Mouse (Mus musculus): ENCODE measurements around the gene Btbd9. TPM values are rescaled to one million over a fixed set of nuclear protein-coding genes. Genes with fewer than 3 reads are reported as not detected.

Gene Btbd9
- polyA plus RNA-seq, 1 experiment: 80.3 TPM

- no peaks in the 10 kb centered on the region for H3K9me3 ChIP-seq
- peaks cover 40% of the 10 kb centered on the region for H3K36me3 ChIP-seq (replicated peaks; ENCODE audit: low read length)
- TF ChIP-seq FLI1 (IDR thresholded peaks at IDR 0.05; ENCODE audit: low read length): no peak
- no peak for TF ChIP-seq GATA1 (IDR thresholded peaks at IDR 0.05; ENCODE audit: borderline replicate concordance, low read length)
- H3K4me1 ChIP-seq: peaks cover 19% of the 10 kb centered on the region
- no peaks in the 10 kb centered on the region for H3K27me3 ChIP-seq (replicated peaks)
- no peak overlapping the region for H3K4me3 ChIP-seq (replicated peaks)
Observed at GRCm38 (mm10) chr17:30297432-30297831, 278.9 kb downstream of the Btbd9 start.

GRCm38 (mm10) chr17:30296069-30296468 lies 280.2 kb downstream of the Btbd9 start:
- TF ChIP-seq FLI1 (IDR thresholded peaks at IDR 0.05; ENCODE audit: low read length) (no peak), GATA1 (IDR thresholded peaks at IDR 0.05; ENCODE audit: borderline replicate concordance, low read length) (no peak)
- H3K4me1 ChIP-seq: peaks cover 24% of the 10 kb centered on the region
- H3K4me3 ChIP-seq (replicated peaks): no peak overlapping the region
- peaks cover 48% of the 10 kb centered on the region for H3K36me3 ChIP-seq (replicated peaks; ENCODE audit: low read length)
- no peaks in the 10 kb centered on the region for H3K9me3 ChIP-seq
- H3K27me3 ChIP-seq (replicated peaks): no peaks in the 10 kb centered on the region

DNA sequence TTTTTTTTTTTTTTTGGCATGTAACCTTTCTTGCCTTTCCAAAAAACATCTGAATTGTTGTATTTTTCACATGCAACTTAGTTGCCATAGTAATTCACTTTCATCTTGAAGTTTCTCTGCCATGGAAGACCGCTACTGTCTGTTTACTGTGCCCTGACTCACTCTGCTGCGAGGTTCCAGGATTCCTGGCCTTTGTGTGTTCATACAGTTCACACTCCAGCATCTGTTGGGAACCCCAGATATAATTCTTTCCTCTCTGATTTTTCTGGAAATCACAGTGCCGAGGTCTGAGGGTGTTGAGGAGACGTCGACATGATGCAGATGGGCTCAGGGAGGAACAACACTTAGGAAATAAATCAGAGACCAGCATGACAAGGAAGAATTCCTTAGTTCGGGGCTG lies 283.6 kb downstream of the Btbd9 start:
- peaks cover 36% of the 10 kb centered on the region for H3K36me3 ChIP-seq (replicated peaks; ENCODE audit: low read length)
- TF ChIP-seq FLI1 (IDR thresholded peaks at IDR 0.05; ENCODE audit: low read length): no peak
- no peak for TF ChIP-seq GATA1 (IDR thresholded peaks at IDR 0.05; ENCODE audit: borderline replicate concordance, low read length)
- H3K4me3 ChIP-seq (replicated peaks): no peak overlapping the region
- H3K9me3 ChIP-seq: no peaks in the 10 kb centered on the region
- H3K27me3 ChIP-seq (replicated peaks): no peaks in the 10 kb centered on the region
- peaks cover 26% of the 10 kb centered on the region for H3K4me1 ChIP-seq

DNA sequence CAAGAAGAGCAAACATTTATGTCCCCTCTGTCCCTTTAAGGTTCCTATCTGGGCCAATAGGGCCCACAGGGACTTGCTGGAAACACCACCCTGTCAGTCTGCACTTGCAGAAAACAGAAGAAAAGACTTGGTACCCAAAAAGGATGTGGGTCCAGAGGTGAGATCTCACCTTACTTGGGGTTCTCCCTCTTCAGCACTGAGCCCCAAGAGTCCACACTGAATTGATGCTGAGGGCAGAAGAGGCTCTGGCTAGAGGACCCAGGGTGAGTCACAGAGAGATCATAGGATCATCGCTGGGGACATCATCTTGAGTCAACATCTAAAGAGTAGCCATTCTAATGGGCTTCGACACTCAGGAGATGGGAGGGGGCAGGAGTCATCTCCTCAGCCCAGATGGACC lies 290.6 kb downstream of the Btbd9 start:
- H3K27me3 ChIP-seq (replicated peaks): peaks cover 6% of the 10 kb centered on the region
- H3K4me3 ChIP-seq (replicated peaks): no peak overlapping the region
- TF ChIP-seq FLI1 (IDR thresholded peaks at IDR 0.05; ENCODE audit: low read length) (no peak), GATA1 (IDR thresholded peaks at IDR 0.05; ENCODE audit: borderline replicate concordance, low read length) (no peak)
- H3K4me1 ChIP-seq: peaks cover 30% of the 10 kb centered on the region
- H3K9me3 ChIP-seq: no peaks in the 10 kb centered on the region
- peaks cover 9% of the 10 kb centered on the region for H3K36me3 ChIP-seq (replicated peaks; ENCODE audit: low read length)

GRCm38 (mm10) chr17:30283460-30284050 lies 292.7 kb downstream of the Btbd9 start:
- Histone ChIP-seq H3K4me3 (replicated peaks) (no peak overlapping the region), H3K36me3 (replicated peaks; ENCODE audit: low read length) (peaks cover 7% of the 10 kb centered on the region), H3K27me3 (replicated peaks) (peaks cover 6% of the 10 kb centered on the region), H3K9me3 (no peaks in the 10 kb centered on the region), H3K4me1 (peaks cover 50% of the 10 kb centered on the region)
- TF ChIP-seq GATA1 (IDR thresholded peaks at IDR 0.05; ENCODE audit: borderline replicate concordance, low read length): no peak
- no peak for TF ChIP-seq FLI1 (IDR thresholded peaks at IDR 0.05; ENCODE audit: low read length)

- no peaks in the 10 kb centered on the region for H3K9me3 ChIP-seq
- H3K4me1 ChIP-seq: peaks cover 50% of the 10 kb centered on the region
- TF ChIP-seq GATA1 (IDR thresholded peaks at IDR 0.05; ENCODE audit: borderline replicate concordance, low read length) (no peak), FLI1 (IDR thresholded peaks at IDR 0.05; ENCODE audit: low read length) (no peak)
- H3K27me3 ChIP-seq (replicated peaks): peaks cover 6% of the 10 kb centered on the region
- H3K4me3 ChIP-seq (replicated peaks): no peak overlapping the region
- H3K36me3 ChIP-seq (replicated peaks; ENCODE audit: low read length): peaks cover 7% of the 10 kb centered on the region
Observed at GRCm38 (mm10) chr17:30283001-30283400, 293.3 kb downstream of the Btbd9 start.

- Histone ChIP-seq H3K4me3 (replicated peaks) (peak overlapping the region; percentile 56), H3K4me1 (peaks cover 48% of the 10 kb centered on the region), H3K9me3 (no peaks in the 10 kb centered on the region), H3K36me3 (replicated peaks; ENCODE audit: low read length) (peaks cover 9% of the 10 kb centered on the region), H3K27me3 (replicated peaks) (peaks cover 6% of the 10 kb centered on the region)
- TF ChIP-seq FLI1 (IDR thresholded peaks at IDR 0.05; ENCODE audit: low read length) (no peak), GATA1 (IDR thresholded peaks at IDR 0.05; ENCODE audit: borderline replicate concordance, low read length) (no peak)
Observed at GRCm38 (mm10) chr17:30280323-30281118, 295.8 kb downstream of the Btbd9 start.

GRCm38 (mm10) chr17:30279684-30280083 lies 296.6 kb downstream of the Btbd9 start:
- H3K36me3 ChIP-seq (replicated peaks; ENCODE audit: low read length): peaks cover 13% of the 10 kb centered on the region
- no peaks in the 10 kb centered on the region for H3K9me3 ChIP-seq
- TF ChIP-seq FLI1 (IDR thresholded peaks at IDR 0.05; ENCODE audit: low read length) (no peak), GATA1 (IDR thresholded peaks at IDR 0.05; ENCODE audit: borderline replicate concordance, low read length) (no peak)
- peaks cover 48% of the 10 kb centered on the region for H3K4me1 ChIP-seq
- H3K27me3 ChIP-seq (replicated peaks): peaks cover 4% of the 10 kb centered on the region
- H3K4me3 ChIP-seq (replicated peaks): no peak overlapping the region

- peaks cover 2% of the 10 kb centered on the region for H3K27me3 ChIP-seq (replicated peaks)
- no peak for TF ChIP-seq GATA1 (IDR thresholded peaks at IDR 0.05; ENCODE audit: borderline replicate concordance, low read length)
- no peak for TF ChIP-seq FLI1 (IDR thresholded peaks at IDR 0.05; ENCODE audit: low read length)
- no peaks in the 10 kb centered on the region for H3K9me3 ChIP-seq
- H3K4me1 ChIP-seq: peaks cover 48% of the 10 kb centered on the region
- H3K4me3 ChIP-seq (replicated peaks): no peak overlapping the region
- H3K36me3 ChIP-seq (replicated peaks; ENCODE audit: low read length): peaks cover 22% of the 10 kb centered on the region
Observed at GRCm38 (mm10) chr17:30278596-30279378, 297.5 kb downstream of the Btbd9 start.

Measured in megakaryocyte, embryonic 14.5 days (primary cell).